Mouse (Mus musculus) ovary, postnatal 36 days (tissue): ENCODE results near the gene Lmnb2.

Experiments used
- DNase-seq: peaks from one replicate; pipeline ENCODE4 v3.0.0; 2022; ENCODE audit warnings: low spot score, mixed read lengths

The Lmnb2 gene

DNA sequence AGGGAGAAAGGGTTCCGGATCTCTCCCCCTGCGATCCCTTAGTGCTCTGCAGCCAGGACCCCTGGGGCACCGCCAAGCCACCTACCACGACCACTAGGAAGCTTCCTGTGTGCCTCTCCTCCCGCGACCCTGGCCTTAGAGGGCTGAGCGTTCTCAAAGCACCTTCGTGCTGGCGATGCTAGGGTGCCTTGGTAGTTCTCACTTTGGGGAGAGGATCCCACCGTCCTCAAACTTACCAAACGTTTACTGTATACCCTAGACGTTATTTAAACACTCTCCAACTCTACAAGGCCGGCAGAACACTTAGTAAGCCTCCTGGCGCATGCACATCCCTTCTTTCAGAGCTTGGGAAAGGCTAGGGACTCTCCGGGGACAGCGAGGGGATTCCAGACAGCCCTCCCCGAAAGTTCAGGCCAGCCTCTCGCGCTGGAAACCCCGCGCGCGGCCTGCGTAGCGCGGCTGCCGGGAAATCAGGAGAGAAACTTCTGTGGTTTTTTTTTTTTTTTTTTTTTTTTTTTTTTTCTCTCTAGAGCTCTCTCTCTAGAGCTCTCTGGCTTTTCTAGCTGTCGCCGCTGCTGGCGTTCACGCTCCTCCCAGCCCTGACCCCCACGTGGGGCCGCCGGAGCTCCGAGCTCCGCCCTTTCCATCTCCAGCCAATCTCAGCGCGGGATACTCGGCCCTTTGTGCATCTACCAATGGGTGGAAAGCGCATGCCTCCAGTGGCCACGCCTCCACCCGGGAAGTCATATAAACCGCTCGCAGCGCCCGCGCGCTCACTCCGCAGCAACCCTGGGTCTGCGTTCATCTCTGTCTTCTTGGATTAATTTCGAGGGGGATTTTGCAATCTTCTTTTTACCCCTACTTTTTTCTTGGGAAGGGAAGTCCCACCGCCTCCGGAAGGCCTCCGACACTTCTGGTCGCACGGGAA, 11.5 kb upstream of the Lmnb2 start, which contains the start of gene Gadd45b:
Gene Gadd45b (plus strand): TSS at position 775 of the 928 bp plus-strand sequence.
- DNase-seq: peak; percentile 99

DNA sequence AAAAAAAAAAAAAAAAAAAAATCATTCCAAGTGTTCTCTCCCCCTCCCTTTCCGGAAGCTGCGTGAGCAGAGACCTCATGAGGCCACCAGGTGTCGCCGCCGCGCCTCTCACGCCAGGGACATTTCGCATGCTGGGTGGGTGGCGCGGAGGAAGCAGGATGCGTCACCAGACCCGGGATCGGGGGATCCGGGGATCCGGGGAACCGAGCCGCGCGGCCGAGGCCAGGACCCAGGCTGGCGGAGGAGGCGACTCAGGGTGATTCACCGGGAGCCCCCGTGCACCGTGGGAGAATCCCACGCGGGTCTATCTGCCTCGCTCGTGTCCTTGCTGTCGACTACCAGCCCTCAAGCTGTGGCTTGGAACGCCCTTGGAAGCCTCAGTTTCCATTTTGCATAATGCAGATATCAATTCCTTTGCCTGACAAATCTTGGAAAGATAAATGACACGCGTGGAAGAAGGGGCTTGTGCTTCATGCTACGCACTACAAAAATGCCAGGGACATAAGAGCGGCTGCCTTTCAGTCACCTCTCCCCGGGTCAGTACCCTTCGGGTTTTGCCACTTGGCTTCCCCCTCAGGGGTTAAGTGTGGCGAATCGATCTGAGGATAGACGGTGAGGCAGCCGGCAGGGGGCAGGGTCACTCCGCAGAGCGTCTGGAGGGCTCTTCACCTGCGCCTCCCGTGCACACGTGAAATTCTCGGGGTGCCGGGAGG, 10.7 kb upstream of the Lmnb2 start:
- DNase-seq: peak; percentile 91

DNA sequence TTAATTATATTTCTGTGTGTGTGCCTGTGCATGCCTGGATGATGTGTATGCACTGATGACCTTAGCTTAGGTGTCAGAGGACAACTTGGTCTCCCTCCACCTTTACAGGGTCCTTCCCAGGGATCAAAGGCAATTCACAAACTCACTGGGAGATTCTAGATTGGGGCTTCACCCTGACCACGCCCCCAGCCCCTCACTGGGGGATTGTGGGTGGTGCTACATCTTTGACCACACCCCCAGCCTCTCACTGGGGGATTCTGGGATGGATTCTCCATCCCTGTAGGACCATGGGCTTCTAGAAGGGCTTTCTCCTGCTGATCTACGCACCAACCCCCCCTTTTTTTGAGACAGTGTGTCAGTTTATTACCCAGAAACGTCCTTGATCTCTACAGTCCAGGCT, 7.4 kb upstream of the Lmnb2 start:
- DNase-seq: no peak

DNA sequence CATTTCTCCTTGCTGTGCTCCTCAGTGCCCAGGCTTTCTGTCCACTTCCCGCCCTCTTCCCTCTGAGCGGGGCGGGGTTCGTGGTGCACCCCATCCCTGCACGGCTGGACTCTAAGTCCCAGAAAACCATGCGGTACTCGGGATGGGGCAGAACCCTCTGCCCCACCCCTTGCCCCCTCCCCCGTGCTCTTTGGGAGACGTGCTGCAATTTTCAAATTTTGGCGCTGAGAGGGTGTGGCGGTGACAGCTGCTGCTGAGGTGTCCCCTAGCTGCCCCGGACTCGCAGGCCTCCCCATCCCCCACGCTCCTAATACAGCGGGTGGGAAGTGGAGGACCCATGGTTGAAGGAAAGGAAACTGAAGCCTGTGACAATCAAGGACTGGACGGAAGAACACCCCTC, 3.9 kb upstream of the Lmnb2 start:
- no peak for DNase-seq

DNA sequence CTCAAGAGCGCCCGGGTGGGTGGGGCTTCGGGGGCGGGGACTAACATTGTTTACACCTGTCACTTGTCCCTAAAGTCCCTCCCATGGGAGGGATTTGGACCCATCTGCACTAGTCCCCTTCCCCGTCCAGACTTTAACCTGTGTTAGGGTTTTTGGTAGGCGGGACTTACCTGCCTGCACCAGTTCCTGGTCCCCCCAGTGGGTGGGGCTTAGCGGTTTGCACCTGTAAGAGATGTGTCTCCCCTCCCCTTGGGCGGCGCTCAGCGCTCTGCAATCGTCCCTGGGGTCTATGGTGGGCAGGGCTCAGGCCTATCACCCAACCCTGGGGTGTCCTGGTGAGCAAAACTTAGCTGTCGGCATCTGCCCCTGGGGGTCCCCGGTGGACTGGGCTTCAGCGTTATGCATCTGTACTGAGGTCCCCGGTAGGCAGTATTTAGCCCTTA, 688 bp downstream of the Lmnb2 start:
- DNase-seq: no peak

DNA sequence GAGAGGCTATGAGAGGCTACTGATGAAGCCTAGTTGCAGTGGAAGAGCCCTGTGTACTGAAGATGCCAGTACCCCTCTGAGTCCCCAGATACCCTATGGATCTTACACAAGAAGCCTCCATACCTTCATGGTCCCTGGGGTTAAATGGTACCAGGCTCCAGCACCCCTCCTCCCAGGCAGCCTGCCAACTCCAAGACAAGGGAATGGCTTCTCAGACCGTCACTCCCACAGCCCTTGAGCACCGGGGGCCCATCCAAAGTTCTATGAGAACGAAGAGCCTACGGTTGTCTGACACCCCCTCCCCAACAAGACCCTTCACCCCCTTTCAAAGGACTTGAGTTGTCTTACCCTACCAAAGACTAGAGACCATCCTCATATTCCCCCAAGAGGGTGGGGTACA, 2.3 kb downstream of the Lmnb2 start:
- DNase-seq: no peak

DNA sequence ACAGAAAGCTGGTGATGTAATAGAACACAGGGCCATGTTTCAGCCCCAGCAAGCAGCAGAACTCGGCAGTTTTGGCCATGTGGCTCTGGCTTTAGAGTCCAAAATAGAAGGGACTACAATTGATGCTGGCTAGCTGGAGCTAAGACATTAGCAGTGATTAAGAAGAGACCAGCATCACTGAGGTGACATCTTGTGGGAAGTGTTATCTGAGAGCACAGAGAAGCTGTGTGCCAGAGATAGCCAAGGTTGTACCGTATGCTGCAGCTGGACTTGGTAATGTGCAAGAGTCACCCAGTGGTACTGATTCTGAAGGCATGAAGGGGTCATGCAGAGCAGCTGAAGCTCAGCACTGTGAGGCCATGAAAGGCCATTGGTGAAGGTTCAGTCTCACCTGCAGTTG, 2.8 kb downstream of the Lmnb2 start:
- no peak for DNase-seq

DNA sequence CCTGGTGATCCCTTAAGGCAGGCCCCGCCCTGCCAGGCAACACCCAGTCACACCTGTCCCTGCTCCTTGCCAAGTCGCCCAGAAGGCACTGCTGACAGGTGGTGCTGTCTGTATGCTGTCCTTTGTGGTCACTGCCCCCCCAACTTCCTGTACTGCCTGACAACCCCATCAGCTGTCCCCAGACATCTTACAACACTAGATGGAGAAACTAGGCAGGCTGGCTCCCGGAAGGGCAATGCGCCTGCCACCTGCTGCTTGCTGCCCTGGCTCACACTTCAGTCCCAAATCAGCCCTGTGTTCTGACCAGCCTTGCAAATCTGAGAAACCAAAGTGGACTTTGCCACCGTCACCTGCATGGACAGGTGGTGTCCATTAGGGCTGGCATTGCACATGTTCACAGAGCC, 3.8 kb downstream of the Lmnb2 start:
- no peak for DNase-seq

DNA sequence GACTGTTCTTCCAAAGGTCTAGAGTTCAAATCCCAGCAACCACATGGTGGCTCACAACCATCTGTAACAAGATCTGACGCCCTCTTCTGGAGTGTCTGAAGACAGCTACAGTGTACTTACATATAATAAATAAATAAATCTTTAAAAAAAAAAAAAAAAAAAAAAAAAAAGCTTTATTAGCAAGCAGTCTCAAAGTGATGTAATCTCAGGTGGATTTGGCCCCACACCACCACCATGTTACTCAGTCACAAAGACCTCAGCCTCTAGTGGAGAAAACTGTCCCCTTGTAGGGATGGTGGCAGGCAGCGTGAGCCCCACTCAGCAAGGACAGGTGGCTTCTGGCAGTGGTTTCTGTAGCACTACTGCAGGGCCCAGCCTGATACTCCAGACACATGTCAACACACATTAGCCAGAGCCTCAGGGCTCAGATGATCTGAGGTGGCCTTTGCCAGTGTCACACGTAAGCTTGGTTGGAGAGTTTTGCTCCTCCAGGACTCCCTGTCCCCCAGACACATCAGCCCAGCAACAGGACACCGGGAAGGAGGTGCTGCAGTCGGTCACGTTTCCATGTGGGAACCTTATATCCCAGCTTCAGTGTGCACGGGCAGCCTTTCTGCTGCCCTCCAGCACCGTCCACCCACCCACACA, 4.6 kb downstream of the Lmnb2 start:
- no peak for DNase-seq

DNA sequence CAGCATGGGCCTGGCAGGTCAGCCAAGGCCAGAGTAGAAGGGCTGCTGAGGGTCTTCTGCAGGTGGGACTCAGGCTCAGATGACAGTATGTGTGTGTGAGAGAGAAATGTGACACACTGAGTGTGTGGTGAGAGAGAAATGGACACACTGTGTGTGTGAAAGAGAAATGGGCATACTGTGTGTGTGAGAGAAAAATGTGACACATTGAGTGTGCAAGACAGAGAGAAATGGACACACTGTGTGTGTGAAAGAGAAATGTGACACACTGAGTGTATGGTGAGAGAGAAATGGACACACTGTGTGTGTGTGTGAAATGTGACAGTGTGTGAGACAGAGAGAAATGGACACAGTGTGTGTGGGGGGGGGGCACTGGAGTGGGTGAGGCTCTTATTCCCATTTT, 6.2 kb downstream of the Lmnb2 start:
- no peak for DNase-seq

DNA sequence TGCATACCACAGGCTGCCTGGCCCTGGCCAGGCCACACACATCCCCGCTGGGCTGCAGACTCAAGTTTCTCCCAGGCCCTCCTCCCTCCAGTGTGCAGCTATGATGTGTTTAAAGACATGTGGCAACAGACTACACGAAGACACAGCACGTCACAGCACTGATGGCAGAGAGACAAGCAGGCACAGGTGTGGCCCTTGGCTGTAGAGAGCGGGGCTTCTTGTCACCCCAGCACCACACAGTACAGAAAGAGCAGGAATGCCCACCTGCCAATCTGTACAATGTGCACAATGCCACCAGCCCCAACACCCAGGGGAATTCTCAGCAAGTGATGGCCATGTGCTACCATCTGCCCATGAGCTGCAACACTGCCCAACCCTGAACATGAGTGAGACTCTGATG, 6.7 kb downstream of the Lmnb2 start:
- no peak for DNase-seq

DNA sequence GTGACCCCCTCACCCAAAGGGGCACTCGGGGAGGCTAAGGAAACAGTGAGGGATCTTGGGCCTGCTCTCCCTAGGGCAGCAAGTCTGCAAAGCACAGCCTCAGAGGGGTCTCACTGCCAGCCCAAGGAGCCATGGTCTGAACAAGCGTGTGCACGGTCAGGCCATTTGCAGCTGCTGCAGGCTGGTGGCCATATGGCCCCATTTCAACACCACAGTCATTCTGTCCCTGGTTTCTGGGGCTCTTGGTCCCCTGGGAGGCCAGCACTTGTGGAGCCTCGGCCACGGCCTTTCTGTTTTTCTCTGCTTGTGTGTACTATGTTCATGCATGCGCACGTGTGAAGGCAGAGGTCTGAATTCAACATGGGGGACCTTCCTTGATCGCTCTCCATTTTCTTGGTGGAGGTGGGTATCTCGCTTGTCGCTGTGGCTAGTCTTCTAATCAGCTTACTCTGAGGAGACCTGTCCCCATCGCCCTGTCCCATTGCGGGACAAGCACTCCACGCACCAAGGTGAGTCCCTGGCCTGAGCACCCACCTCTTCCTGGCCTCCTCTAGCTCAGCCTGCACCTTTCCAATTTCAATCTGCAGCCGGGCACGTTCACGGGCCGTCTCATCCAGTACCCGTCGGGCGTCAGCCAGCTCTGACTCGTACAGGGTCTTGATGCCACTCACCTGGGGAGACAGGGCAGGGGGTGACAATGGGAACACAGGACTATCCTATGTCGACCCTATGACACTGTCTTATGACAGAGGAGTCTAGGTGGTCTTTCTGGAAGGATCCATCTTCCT, 8.5 kb downstream of the Lmnb2 start:
- DNase-seq: no peak

DNA sequence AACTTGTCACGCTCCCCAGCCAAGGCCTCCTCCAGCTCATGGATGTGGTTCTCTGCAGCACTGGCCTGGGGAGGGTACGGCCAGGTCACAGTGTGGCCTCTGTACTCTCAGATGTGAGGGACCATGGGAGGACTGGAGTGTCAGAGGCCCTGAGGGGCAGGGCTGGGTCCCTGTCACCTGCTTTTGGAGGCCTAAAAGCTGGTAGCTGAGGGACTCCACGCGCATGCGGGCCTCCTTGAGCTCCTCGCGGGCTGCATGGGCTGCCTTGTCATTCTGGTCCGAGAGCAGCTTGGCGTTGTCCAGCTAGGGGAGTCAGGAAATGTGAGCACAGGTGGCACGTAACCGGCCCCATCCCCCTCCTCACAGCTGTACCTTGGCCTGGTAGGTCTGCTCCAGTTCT, 13.3 kb downstream of the Lmnb2 start:
- DNase-seq: no peak

DNA sequence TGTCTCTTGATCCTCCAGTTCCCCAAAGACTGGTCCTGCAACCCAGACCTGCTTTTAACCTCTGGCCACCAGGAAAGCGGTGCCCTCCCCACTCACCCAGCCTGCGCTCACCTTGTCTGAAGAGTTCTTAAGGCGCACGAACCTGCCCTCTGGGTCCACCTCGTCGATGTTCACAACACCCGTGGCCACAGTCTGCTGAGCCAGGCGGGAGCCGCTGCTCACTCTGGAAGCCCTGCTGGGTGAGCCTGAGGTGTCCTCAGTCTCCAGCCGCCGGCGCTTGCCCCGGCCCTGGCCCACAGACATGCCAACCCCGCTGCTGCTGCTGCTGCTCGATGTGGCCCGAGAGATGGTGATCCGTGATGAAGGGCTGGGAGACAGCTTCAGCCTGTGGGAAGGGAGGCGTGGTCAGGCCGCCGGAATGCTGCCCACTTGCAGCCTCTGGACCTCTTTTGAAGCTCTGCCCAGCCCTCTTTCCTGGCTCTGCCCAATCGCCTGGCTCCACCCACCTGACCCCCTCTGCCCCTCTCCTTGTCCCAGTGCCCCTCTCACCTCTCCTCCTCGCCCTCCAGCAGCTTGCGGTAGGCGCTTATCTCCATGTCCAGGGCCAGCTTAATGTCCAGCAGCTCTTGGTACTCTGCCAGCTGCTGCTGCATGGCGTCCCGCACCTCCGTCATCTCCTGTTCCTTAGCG, 13.9 kb downstream of the Lmnb2 start:
- no peak for DNase-seq

DNA sequence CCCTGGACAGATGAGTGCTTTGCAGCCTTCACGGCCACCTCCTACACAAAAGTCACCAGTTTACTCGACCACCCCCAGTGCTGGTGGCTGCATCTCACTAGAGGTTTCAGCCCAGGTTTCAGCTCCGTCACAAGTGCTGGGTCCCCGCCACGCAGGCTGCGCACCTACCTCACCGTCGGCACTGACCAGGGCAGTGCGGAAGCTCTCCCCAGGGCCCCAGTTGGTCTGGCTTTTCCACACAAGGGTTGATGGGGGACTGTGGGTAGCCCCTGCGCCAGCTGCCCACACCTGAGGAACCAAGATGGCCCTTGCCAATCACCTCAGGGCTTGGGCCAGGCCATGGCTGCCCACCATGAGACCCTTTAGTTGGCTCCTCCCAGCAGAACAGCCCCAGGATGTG, 14.8 kb downstream of the Lmnb2 start:
- no peak for DNase-seq

DNA sequence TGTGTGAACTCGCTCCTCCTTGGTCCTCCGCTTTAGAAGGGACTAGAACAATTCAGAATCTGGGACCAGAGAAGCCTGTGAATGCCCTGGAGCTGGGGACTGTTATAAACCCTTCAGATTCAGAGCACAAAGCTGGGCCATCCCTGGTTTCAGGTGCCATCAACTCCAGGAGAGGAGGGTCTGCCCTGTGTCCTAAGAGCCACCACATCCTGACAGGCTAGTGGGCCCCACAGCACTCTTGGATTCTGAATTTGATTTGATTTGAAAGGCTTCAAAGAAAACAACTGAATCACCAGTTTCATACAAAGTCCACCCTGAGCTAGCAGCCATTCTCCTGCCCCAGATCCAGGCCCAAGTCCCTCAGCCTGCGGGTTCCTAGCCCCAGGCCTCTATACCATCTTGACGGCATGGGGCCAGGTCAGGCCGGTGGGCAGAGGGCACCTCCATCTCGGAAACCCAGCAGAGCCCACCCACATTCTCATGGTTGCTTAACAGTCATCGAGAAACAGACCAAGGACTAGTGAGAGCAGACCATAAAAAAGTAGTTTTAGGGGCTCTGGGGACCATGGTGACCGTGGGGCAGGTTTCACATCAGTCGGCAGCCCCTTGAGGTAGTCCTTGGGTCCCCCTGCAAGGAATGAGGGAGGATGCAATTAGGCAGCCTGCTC, 15.6 kb downstream of the Lmnb2 start:
- no peak for DNase-seq

DNA sequence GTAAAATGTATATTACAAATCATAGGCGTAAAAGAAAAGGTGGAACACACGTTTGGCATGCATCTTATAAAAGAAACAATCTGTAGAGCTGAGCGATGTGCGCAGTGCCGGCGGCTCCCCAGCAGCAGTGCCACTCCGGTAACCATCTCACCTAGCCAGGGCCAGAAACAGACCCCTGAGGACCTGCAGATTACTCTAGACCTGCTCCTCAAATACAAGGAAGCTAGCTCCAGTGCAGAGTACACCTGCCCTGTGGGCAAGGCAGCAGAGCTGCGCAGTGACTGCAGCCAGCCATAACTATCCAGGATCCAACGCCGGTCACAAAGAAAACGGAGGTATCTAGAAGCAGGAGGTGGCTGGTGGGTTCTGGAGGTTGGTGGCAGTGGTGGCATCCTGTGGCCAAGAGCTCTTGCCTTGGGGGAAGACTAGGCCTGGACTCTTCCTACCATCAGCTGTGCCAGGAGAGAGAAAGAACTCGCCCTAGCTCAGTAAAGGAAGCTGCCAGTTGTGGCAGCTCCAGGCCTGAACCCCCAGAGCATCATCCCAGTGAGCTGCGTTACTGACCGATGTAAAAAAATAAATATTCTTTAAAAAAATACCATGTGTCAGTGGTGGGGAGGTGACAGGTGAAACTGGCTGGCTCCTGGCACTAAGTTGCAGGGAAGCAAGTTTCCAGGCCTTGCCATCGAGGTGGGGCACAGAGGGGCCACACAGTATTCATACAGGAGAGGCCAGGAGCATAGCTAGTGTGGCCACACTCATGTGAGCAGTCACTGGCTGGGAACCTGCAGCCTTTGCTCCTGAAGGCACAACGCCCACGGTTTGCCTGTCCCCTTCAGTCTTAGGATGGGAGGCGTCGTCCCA, 16.4 kb downstream of the Lmnb2 start:
- DNase-seq: no peak

DNA sequence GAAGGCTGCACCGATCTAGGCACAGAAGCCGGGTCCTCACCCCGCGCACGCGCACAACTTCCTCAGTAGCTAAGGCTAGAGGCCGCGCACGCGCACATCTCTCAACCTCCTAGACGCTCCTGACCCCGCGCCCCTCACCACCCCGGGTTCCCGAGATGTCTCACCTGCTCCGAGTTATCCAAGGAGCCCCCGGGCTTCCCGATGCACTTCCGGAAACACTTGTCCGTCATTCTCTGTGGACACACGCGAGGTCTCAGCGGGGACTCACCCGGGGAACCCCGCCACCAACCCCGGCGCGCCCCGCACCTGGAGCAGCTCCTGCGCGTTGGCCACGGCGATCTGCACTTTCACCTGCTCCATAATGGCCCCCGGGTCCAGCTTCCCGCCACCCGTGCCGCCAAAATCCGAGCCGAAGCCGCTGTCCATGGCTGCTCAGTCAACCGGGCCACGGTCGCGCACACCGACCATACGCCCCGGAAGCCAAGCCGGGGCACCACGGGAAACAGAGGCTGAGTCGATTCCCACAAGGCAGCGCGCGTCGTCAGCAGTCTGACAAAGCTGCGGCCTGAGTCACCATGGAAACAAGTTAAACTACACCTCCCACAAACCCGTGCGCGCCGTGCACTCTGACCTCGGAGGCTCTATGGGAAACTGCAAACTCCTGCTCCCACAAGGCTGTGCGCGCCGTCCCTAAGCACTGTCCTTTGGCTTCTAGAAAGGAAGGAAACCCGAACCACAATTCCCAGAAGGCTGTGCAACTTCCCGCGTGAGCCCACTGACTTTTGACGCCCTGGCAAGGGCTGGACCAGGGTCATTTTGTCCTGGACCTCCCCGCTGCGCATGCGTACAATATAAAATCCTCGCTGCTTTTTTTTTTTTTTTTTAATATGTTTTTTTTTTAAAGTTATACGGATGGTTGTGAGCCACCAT, 17.5 kb downstream of the Lmnb2 start, which contains the start of gene Timm13:
Gene Timm13 (minus strand): TSS at position 652 of the 930 bp plus-strand sequence.
- peak; percentile 95 for DNase-seq
